Mouse (Mus musculus) embryonic facial prominence, embryonic 11.5 days (tissue): Measurements from ENCODE around the gene Ccdc137. TPM values are rescaled to one million over a fixed set of nuclear protein-coding genes. Genes with fewer than 3 reads are reported as not detected.

ENCODE experiments used
- ATAC-seq: fragments of 200-750 bp; cut with Nextera tagmentation; replicated peaks from 2 replicates; pipeline ENCODE4 v1.8.0; 2017; ENCODE audit warnings: low read depth; ENCODE audit not compliant: insufficient number of reproducible peaks, low FRiP score, low TSS enrichment
- DNase-seq: peaks from one replicate; pipeline ENCODE4 v3.0.0-alpha.2; 2015; ENCODE audit warnings: low spot score
- H3K27ac ChIP-seq: fragments of 300-500 bp; sonication (generic); replicated peaks from 2 replicates; pipeline ENCODE4 v1.5.1; 2014; ENCODE audit warnings: mild to moderate bottlenecking, low read depth, low read length, control low read depth
- H3K27me3 ChIP-seq: fragments of 300-500 bp; sonication (generic); 2 replicates; pipeline ENCODE4 v1.6.1; 2014; ENCODE audit warnings: mild to moderate bottlenecking, low read length, moderate library complexity, mixed read lengths; ENCODE audit not compliant: control insufficient read depth, insufficient read depth
- H3K36me3 ChIP-seq: fragments of 300-500 bp; sonication (generic); replicated peaks from 2 replicates; pipeline ENCODE4 v1.6.1; 2014; ENCODE audit warnings: low read depth, mild to moderate bottlenecking, low read length, moderate library complexity, mixed read lengths; ENCODE audit not compliant: control insufficient read depth, insufficient read depth
- H3K4me1 ChIP-seq: fragments of 300-500 bp; sonication (generic); 2 replicates; pipeline ENCODE4 v1.6.1; 2014; ENCODE audit warnings: low read length, mixed read lengths; ENCODE audit not compliant: control insufficient read depth, insufficient read depth
- H3K4me2 ChIP-seq: fragments of 300-500 bp; sonication (generic); 2 replicates; pipeline ENCODE4 v1.6.1; 2014; ENCODE audit warnings: low read depth, mild to moderate bottlenecking, control low read depth, low read length, moderate library complexity
- H3K4me3 ChIP-seq: fragments of 300-500 bp; sonication (generic); 2 replicates; pipeline ENCODE4 v1.5.1; 2014; ENCODE audit warnings: low read depth, low read length, control low read depth
- H3K9ac ChIP-seq: fragments of 300-500 bp; sonication (generic); replicated peaks from 2 replicates; pipeline ENCODE4 v1.6.1; 2014; ENCODE audit warnings: mild to moderate bottlenecking, control low read depth, low read length
- H3K9me3 ChIP-seq: fragments of 300-500 bp; sonication (generic); replicated peaks from 2 replicates; pipeline ENCODE4 v1.6.1; 2016; ENCODE audit warnings: mild to moderate bottlenecking, low read length, inconsistent platforms, mixed read lengths; ENCODE audit not compliant: control insufficient read depth
- WGBS: fragments of 180-500 bp; shearing (Covaris S2); extraction: QIAGEN DNeasy Blood & Tissue Kit; methylation state at CpG from one replicate; pipeline ENCODE4 v1.1.7; 2014; 5-methylcytosine and 5-hydroxymethylcytosine counted together
- polyA plus RNA-seq: library from polyadenylated mRNA; unstranded; fragments of >200 nt; fragmentation: Nextera tagmentation; extraction: Ambion mirVana; gene quantifications from 2 replicates; pipeline ENCODE4 v1.2.1, GENCODE M21; 2014

The Ccdc137 gene
- polyA plus RNA-seq, 1 experiment from 2014 or later = 28.5 TPM

DNA sequence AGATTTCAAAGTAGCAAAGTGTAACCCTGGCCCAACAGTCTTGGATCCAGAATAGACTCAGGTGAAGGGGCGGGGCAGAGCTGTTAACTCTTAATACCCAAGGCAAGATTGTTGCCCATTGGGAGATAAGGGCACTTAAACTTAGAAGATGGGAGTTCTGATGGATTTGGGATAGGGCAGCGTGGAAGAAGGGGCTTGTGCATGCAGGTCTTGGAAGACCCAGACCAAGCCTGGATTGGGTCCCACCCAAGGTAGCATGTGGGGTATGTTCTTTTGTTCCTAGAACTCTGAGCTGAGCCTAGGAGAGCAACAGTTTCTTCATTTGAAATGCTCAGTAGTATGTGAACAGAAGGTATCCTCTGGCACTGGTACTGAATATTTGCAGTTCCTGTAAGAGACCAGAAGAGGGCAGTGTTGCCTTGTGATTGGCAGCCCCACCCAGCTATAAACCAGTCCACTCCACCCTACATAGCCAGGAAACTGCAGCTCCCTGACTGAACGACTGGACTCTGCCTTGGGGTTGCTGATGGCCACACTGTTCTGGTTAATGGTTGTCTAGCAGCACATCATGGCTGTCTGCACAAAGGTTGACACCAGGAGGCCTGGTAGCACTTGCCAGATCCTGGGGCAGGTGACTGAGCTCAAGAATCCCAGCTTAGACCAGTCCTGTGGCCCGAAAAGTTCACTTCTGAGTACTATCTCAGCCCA lies 31.3 kb downstream of the Ccdc137 start:
- no peak overlapping the region for H3K4me2 ChIP-seq
- H3K9ac ChIP-seq = no peak overlapping the region
- 58% methylated on average over 4 of the region's 4 CpGs for WGBS
- peak; percentile 90 for DNase-seq
- no peak for ATAC-seq
- peaks cover 7% of the 10 kb centered on the region; the same call in 1 of the 2 replicates for H3K36me3 ChIP-seq
- H3K4me3 ChIP-seq = no peak overlapping the region
- no peak overlapping the region for H3K27ac ChIP-seq
- H3K9me3 ChIP-seq = no peaks in the 10 kb centered on the region
- H3K27me3 ChIP-seq = no peaks in the 10 kb centered on the region
- H3K4me1 ChIP-seq = peaks cover 7% of the 10 kb centered on the region

DNA sequence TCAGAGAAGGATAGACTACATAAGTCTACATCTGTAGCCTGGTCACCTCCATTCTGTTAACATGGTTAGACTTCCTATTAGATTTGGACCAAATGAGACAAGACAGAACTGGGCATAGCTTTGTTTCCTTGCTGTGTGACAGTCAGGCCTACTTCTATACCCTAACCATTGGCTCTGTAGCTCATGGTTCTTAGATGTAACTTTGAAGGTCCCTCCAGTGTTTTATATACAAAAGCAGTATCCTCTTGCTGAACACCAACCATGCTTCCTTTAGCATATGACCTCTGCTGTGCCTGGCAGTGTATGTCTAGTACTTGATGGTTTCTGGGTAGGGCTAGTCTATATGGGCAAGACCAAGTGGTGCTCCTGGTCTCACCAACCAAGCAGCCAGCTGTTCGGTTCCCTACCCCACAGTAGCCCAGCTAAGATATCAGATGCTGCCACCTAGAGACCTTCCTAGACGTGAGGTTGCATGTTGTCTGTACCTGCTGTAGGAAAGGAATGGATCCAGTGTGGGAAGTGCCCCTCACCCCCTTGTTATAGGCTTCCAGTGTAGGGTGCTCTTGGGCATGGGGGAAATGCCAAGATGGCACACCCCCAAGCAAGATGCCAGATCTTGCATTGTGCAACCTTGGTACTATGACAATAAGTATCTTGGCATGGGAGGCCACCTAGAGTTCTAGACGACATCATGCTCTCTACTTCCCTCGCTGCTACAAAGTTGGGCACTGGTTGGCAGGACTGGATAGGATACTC lies 32.6 kb downstream of the Ccdc137 start:
- H3K4me3 ChIP-seq = no peak overlapping the region
- no peak for ATAC-seq
- WGBS = 34% methylated on average over 4 of the region's 4 CpGs
- no peaks in the 10 kb centered on the region for H3K27me3 ChIP-seq
- H3K9ac ChIP-seq = no peak overlapping the region
- H3K36me3 ChIP-seq = peaks cover 7% of the 10 kb centered on the region; the same call in 1 of the 2 replicates
- no peak overlapping the region for H3K27ac ChIP-seq
- DNase-seq = no peak
- H3K9me3 ChIP-seq = no peaks in the 10 kb centered on the region
- H3K4me2 ChIP-seq = no peak overlapping the region; the same call in 1 of the 2 replicates
- peaks cover 7% of the 10 kb centered on the region for H3K4me1 ChIP-seq

DNA sequence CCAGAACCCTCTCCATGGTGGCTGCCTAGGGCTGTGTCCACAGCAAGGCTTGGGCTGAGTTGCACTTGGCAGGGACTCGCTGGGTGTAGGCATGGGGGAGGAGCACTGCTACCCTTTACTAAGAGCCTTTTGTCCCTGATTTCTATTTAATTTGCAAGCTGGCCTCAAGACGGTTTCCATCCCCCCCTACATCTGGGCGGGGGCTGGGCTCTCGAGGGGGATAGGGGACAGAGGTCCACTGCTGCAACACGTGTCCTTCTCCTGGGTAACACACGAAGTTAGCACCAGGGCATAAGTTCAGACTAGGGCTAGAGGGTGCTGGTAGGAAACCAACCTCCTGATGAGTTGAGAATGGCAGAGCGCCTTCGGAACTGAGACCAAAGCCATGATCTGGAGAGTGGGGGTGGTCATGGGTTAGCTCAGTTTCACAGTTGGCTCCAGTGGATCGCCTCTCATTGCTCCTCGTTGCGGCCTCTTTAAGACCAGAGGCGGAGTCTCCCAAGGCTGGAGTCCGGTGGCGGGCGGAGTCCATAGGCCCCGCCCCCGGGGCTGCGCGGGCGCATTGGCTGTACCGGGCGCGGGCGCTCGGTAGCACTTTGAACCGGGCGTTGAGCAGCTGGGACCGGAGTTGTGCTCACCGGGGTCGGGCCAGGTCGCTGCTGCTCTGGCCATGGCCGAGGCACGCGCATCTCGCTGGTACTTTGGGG lies 33.6 kb downstream of the Ccdc137 start, which contains the start of gene Slc25a10:
TSS of gene Slc25a10 (plus strand) at position 524 of the 707 bp plus-strand sequence.
- H3K9ac ChIP-seq = peak within 1 kb of the TSS; percentile 83
- H3K4me2 ChIP-seq = peak within 1 kb of the TSS; percentile 88
- peaks cover 3% of the 10 kb centered on the region for H3K4me1 ChIP-seq
- DNase-seq (peak; percentile 95), ATAC-seq (peak; percentile 80)
- H3K4me3 ChIP-seq = peak within 1 kb of the TSS; percentile 94
- WGBS = under 1% methylated on average over 35 of the region's 35 CpGs
- peaks cover 7% of the 10 kb centered on the region; the same call in 1 of the 2 replicates for H3K36me3 ChIP-seq
- peak within 1 kb of the TSS; percentile 72 for H3K27ac ChIP-seq
- H3K27me3 ChIP-seq = no peaks in the 10 kb centered on the region
- H3K9me3 ChIP-seq = no peaks in the 10 kb centered on the region

DNA sequence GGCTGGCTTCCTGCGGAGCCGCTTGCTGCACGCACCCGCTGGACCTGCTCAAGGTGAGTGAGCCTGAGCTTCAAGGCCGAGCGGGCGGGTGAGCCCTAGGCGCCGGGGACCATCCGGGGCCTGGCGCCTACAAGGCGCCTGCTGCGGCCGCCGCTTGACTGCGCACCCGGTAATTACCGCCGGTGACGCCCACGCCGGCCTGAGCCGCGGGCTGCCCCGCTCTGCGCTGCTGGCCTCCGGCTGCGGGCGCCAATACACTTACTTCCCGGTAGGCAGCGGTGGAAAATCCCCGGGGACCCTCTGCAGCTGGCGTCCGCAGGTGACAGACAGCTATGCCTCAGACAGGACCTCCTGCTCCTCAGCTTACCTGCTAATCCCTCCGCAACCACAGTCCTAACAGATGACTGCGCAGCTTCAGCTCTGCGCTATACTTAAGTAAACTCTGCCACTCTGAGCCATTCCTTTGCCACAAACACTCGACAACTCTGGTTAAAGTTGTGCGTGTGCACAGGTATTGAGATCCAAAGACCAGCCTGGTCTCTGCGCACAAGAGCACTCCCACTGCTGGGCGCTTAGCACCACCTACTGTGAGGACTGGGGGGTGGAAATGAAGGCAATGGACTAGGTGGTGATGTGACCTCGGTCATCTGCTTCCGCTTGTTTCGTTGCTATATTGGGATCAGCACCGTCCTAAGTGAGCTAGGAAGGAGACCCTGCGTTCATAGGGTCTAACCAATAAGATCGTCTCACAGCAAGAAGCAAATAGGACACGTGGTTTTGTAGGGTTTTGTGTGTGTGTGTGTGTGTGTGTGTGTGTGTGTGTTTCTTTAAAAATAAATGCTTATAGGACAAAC lies 34.3 kb downstream of the Ccdc137 start:
- Histone ChIP-seq H3K36me3 (peaks cover 4% of the 10 kb centered on the region; the same call in 1 of the 2 replicates), H3K4me2 (peak overlapping the region; percentile 88), H3K9me3 (no peaks in the 10 kb centered on the region), H3K4me3 (peak overlapping the region; percentile 94), H3K4me1 (peaks cover 3% of the 10 kb centered on the region), H3K27me3 (no peaks in the 10 kb centered on the region), H3K9ac (peak overlapping the region; percentile 83), H3K27ac (peak overlapping the region; percentile 72)
- ATAC-seq (peak; percentile 14; the same call in 1 of the 2 replicates), DNase-seq (peak; percentile 62)
- WGBS = under 1% methylated on average over 48 of the region's 48 CpGs

DNA sequence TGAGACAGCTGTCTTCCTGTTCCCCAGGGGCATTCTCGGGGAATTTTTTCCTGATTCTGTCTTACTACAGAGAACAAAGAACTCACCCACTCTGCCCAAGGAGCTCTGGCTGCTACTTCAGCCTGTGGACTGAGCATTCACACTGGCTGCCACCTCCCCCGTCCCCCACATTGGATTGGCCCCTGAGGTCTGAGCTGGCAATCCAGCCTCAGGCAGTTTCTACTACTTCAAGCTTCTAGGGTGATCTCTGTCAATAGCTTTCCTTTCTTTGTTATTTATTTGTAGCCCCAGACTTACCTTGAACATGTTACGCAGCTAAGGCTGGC lies 34.9 kb downstream of the Ccdc137 start:
- Histone ChIP-seq H3K4me3 (peak overlapping the region; percentile 94), H3K4me1 (peaks cover 3% of the 10 kb centered on the region), H3K36me3 (peaks cover 5% of the 10 kb centered on the region; the same call in 1 of the 2 replicates), H3K27ac (0 out of 2 replicates have a peak overlapping the region, but pooled peaks have one; percentile 41), H3K9me3 (no peaks in the 10 kb centered on the region), H3K27me3 (no peaks in the 10 kb centered on the region), H3K9ac (peak overlapping the region; percentile 51), H3K4me2 (peak overlapping the region; percentile 88)
- DNase-seq = no peak
- 26% methylated on average over 3 of the region's 3 CpGs for WGBS
- no peak for ATAC-seq

DNA sequence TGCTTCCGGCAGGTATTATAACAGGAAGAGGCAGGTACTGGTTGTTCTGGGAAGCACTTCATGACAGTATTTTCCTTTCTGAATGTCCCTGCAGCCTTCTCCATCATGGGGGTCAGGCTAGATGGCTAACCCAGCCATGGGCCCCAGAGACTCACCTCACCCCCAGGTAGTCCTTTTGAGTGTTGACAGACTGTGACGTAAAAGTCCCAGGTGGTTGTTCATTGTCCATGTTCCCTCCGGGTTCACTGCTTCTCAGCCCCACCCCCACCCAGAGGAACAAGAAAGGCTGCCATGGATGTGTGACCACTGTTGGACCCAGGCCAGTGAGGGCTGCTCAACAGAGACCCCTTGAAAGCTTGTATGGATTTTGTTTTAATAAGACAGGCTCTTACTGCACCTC lies 35.4 kb downstream of the Ccdc137 start:
- no peak for DNase-seq
- Histone ChIP-seq H3K9ac (peak overlapping the region; percentile 51), H3K36me3 (peaks cover 5% of the 10 kb centered on the region; the same call in 1 of the 2 replicates), H3K9me3 (no peaks in the 10 kb centered on the region), H3K4me2 (peak overlapping the region; percentile 88), H3K4me3 (peak overlapping the region; percentile 94; the same call in 1 of the 2 replicates), H3K27me3 (no peaks in the 10 kb centered on the region), H3K4me1 (peaks cover 3% of the 10 kb centered on the region), H3K27ac (no peak overlapping the region)
- WGBS = 59% methylated on average over 3 of the region's 3 CpGs
- no peak for ATAC-seq

DNA sequence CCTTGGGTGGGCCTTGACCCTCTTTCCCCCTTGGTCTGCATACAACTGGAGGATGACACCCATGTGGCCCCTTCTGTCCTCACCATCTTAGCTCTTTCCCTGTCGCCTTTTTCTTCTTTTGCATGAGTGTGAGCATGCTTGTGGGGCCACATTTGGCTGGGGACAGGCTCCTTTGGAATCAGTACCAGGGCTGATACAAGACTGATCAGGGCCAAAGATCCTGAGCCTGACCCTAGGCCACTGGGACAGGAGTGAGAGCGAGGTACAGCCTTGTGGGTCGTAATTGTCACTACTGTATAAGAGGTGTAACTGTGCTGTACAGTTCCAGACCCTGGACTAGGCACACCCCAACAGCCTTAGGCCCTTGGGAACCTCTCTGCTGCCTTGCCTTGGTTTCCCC lies 36.0 kb downstream of the Ccdc137 start:
- Histone ChIP-seq H3K4me1 (peaks cover 3% of the 10 kb centered on the region), H3K9me3 (no peaks in the 10 kb centered on the region), H3K36me3 (peaks cover 6% of the 10 kb centered on the region; the same call in 1 of the 2 replicates), H3K27ac (no peak overlapping the region), H3K9ac (no peak overlapping the region; the same call in 1 of the 2 replicates), H3K4me3 (no peak overlapping the region), H3K27me3 (no peaks in the 10 kb centered on the region), H3K4me2 (no peak overlapping the region)
- 79% methylated on average over 3 of the region's 3 CpGs for WGBS
- ATAC-seq (no peak), DNase-seq (no peak)
